Mouse (Mus musculus): Measurements from ENCODE around the gene Mki67.

- TF ChIP-seq CTCF (IDR thresholded peaks at IDR 0.05; ENCODE audit: insufficient read depth, low read length) (no peak), POLR2A (IDR thresholded peaks at IDR 0.05; ENCODE audit: borderline replicate concordance, extremely low read depth, low read depth, low read length) (no peak)
These were observed 71.7 kb downstream of the Mki67 start for GRCm38 (mm10) chr7:135644452-135644851.

All from lung, adult 2 months (tissue).